Comparison of ENCODE assay signal across 17 mouse cellular contexts in the genomic region with DNA sequence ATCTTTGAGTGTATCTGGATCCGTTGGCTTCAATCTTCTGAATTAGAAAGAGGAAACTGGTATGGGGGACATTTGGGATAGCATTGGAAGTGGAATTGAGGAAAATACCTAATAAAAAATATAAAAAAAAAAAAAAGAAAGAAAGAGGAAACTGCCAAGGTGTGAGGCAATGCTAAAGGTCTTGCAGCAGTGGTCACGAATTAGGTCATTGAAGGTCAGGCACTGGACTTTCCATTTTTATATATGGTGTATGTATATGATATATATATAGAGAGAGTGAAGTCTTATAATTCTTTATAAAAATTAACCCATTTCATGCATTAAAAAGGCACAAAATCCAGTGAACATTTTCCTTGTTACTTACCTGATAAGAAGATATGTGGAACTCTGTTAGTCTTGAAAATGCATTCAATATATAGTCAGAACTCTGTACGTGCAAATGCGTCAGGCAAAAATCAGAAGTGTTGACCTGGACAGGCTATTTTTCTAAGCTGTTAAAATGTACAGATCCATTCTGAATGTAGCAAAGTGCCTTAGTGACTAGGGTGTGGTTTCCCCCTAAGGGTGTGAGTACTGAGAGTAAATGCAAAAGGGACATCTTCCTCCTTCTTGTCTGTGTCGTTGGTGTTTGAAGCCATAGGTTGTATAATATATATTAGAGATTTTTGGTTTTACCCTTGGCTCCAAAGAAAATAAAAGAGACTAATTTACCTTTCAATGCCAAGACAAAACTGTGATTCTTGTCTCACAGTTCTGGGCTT.
DNase-seq lines count a peak whose midpoint lies in the region; ATAC-seq and TF ChIP-seq lines count a peak whose summit lies in the region.
"Had no signal": no experiment of that assay in that cellular context is flagged by ENCODE, and none has a peak within 500 bp of the region (broad histone marks: within the 10 kb centered on the region; RNA-seq: fewer than 3 reads in every experiment).

No protein-coding gene starts in this region.

- ATAC-seq in hindbrain, embryonic 11.5 days (ENCODE audit: low FRiP score), result no peak
- no peak for ATAC-seq in hindbrain, postnatal 0 days
- ATAC-seq in midbrain, embryonic 14.5 days (ENCODE audit: low FRiP score, low TSS enrichment), result no peak
- no peak for ATAC-seq in midbrain, postnatal 0 days (ENCODE audit: low FRiP score)
- no peak for ATAC-seq in hindbrain, embryonic 12.5 days (ENCODE audit: low FRiP score)
- peak; percentile 62 for ATAC-seq in megakaryocyte progenitor cell, adult 5-6 weeks (replicated peaks; ENCODE audit: poor library complexity)

- no peak overlapping the region for H3K4me2 ChIP-seq in hindbrain, embryonic 11.5 days (replicated peaks; ENCODE audit: low read depth, low read length)
- no peak overlapping the region for H3K4me2 ChIP-seq in hindbrain, postnatal 0 days (ENCODE audit: low read depth, low read length)
- H3K4me2 ChIP-seq in midbrain, embryonic 14.5 days (ENCODE audit: low read length), result no peak overlapping the region
- H3K4me2 ChIP-seq in midbrain, postnatal 0 days (ENCODE audit: low read depth, low read length, poor library complexity, severe bottlenecking), result no peak overlapping the region
- H3K4me2 ChIP-seq in hindbrain, embryonic 12.5 days (replicated peaks), result no peak overlapping the region
- H3K4me2 ChIP-seq: heart, embryonic 11.5 days; heart, embryonic 15.5 days had no signal

- H3K4me3 ChIP-seq in hindbrain, embryonic 11.5 days (ENCODE audit: low read depth, low read length), result no peak overlapping the region
- no peak overlapping the region for H3K4me3 ChIP-seq in hindbrain, postnatal 0 days (ENCODE audit: low read length)
- no peak overlapping the region for H3K4me3 ChIP-seq in midbrain, embryonic 14.5 days (replicated peaks; ENCODE audit: low read depth, low read length)
- no peak overlapping the region for H3K4me3 ChIP-seq in midbrain, postnatal 0 days (ENCODE audit: low read depth, low read length)
- H3K4me3 ChIP-seq in hindbrain, embryonic 12.5 days, result no peak overlapping the region
- H3K4me3 ChIP-seq: embryonic facial prominence, embryonic 12.5 days; heart, adult 2 months; heart, embryonic 15.5 days had no signal

- no peaks in the 10 kb centered on the region for H3K36me3 ChIP-seq in hindbrain, embryonic 11.5 days (ENCODE audit: control insufficient read depth, insufficient read depth, low read length)
- H3K36me3 ChIP-seq in hindbrain, postnatal 0 days (ENCODE audit: insufficient read depth, low read length), result no peaks in the 10 kb centered on the region
- no peaks in the 10 kb centered on the region for H3K36me3 ChIP-seq in midbrain, embryonic 14.5 days (ENCODE audit: control insufficient read depth, insufficient read depth, low read length)
- H3K36me3 ChIP-seq in midbrain, postnatal 0 days (ENCODE audit: insufficient read depth, low read length), result no peaks in the 10 kb centered on the region
- H3K36me3 ChIP-seq in hindbrain, embryonic 12.5 days, result no peaks in the 10 kb centered on the region
- H3K36me3 ChIP-seq: embryonic facial prominence, embryonic 12.5 days; heart, embryonic 15.5 days had no signal

- no peaks in the 10 kb centered on the region for H3K27me3 ChIP-seq in hindbrain, embryonic 11.5 days (ENCODE audit: control insufficient read depth, insufficient read depth, low read length)
- H3K27me3 ChIP-seq in hindbrain, postnatal 0 days (ENCODE audit: insufficient read depth, low read length), result no peaks in the 10 kb centered on the region
- H3K27me3 ChIP-seq in midbrain, embryonic 14.5 days (ENCODE audit: control insufficient read depth, insufficient read depth, low read length), result no peaks in the 10 kb centered on the region
- no peaks in the 10 kb centered on the region for H3K27me3 ChIP-seq in midbrain, postnatal 0 days (ENCODE audit: insufficient read depth, low read length)
- H3K27me3 ChIP-seq in hindbrain, embryonic 12.5 days, result no peaks in the 10 kb centered on the region
- H3K27me3 ChIP-seq: embryonic facial prominence, embryonic 12.5 days; heart, embryonic 15.5 days had no signal

- 89% methylated on average over 5 of the region's 5 CpGs for WGBS in hindbrain, embryonic 11.5 days
- WGBS in hindbrain, postnatal 0 days, result 87% methylated on average over 5 of the region's 5 CpGs
- 78% methylated on average over 5 of the region's 5 CpGs for WGBS in midbrain, embryonic 14.5 days
- 81% methylated on average over 5 of the region's 5 CpGs for WGBS in midbrain, postnatal 0 days
- WGBS in hindbrain, embryonic 12.5 days, result 89% methylated on average over 5 of the region's 5 CpGs

- H3K9ac ChIP-seq in hindbrain, embryonic 11.5 days (ENCODE audit: low read depth, low read length), result no peak overlapping the region
- no peak overlapping the region for H3K9ac ChIP-seq in hindbrain, postnatal 0 days (replicated peaks; ENCODE audit: low read length)
- H3K9ac ChIP-seq in midbrain, embryonic 14.5 days (replicated peaks; ENCODE audit: low read length), result no peak overlapping the region
- H3K9ac ChIP-seq in midbrain, postnatal 0 days (replicated peaks; ENCODE audit: low read length, poor library complexity, severe bottlenecking), result no peak overlapping the region
- no peak overlapping the region for H3K9ac ChIP-seq in hindbrain, embryonic 12.5 days
- H3K9ac ChIP-seq: embryonic facial prominence, embryonic 12.5 days; heart, embryonic 15.5 days had no signal

- peak overlapping the region; percentile 80; the same call in 1 of the 2 replicates for H3K27ac ChIP-seq in hindbrain, embryonic 11.5 days (ENCODE audit: low read depth, low read length)
- H3K27ac ChIP-seq in hindbrain, postnatal 0 days, result no peak overlapping the region
- H3K27ac ChIP-seq in midbrain, embryonic 14.5 days (replicated peaks; ENCODE audit: low read depth, low read length), result peak overlapping the region; percentile 82; the same call in 1 of the 2 replicates
- H3K27ac ChIP-seq in midbrain, postnatal 0 days (ENCODE audit: low read depth, low read length), result no peak overlapping the region
- peak overlapping the region; percentile 76 for H3K27ac ChIP-seq in hindbrain, embryonic 12.5 days
- H3K27ac ChIP-seq: heart, adult 2 months; heart, embryonic 15.5 days had no signal

- no peak for TF ChIP-seq CTCF in hindbrain, postnatal 0 days (IDR thresholded peaks at IDR 0.05; ENCODE audit: low read depth)
- no peak for TF ChIP-seq CTCF in midbrain, postnatal 0 days (IDR thresholded peaks at IDR 0.05)

- no peaks in the 10 kb centered on the region for H3K4me1 ChIP-seq in hindbrain, embryonic 11.5 days (replicated peaks; ENCODE audit: control insufficient read depth, insufficient read depth, low read length)
- 0 out of 2 replicates have a peak, but pooled peaks cover 6% of the 10 kb centered on the region for H3K4me1 ChIP-seq in hindbrain, postnatal 0 days (ENCODE audit: insufficient read depth, low read length)
- peaks cover 15% of the 10 kb centered on the region; the same call in 1 of the 2 replicates for H3K4me1 ChIP-seq in midbrain, embryonic 14.5 days (ENCODE audit: control insufficient read depth, insufficient read depth, low read length)
- H3K4me1 ChIP-seq in midbrain, postnatal 0 days (ENCODE audit: insufficient read depth, low read length), result no peaks in the 10 kb centered on the region; the same call in 1 of the 2 replicates
- 0 out of 2 replicates have a peak, but pooled peaks cover 3% of the 10 kb centered on the region for H3K4me1 ChIP-seq in hindbrain, embryonic 12.5 days
- H3K4me1 ChIP-seq: embryonic facial prominence, embryonic 12.5 days; heart, embryonic 15.5 days had no signal

- no peaks in the 10 kb centered on the region for H3K9me3 ChIP-seq in hindbrain, embryonic 11.5 days (ENCODE audit: control insufficient read depth, low read length)
- H3K9me3 ChIP-seq in hindbrain, postnatal 0 days (ENCODE audit: low read length), result no peaks in the 10 kb centered on the region
- no peaks in the 10 kb centered on the region for H3K9me3 ChIP-seq in midbrain, embryonic 14.5 days (ENCODE audit: control insufficient read depth, low read length)
- no peaks in the 10 kb centered on the region for H3K9me3 ChIP-seq in midbrain, postnatal 0 days (ENCODE audit: low read length)
- H3K9me3 ChIP-seq in hindbrain, embryonic 12.5 days (replicated peaks), result no peaks in the 10 kb centered on the region
- H3K9me3 ChIP-seq: embryonic facial prominence, embryonic 12.5 days; heart, embryonic 15.5 days had no signal

- DNase-seq in hindbrain, embryonic 11.5 days (ENCODE audit: low spot score), result no peak
- DNase-seq in hindbrain, postnatal 0 days (ENCODE audit: low spot score), result no peak
- DNase-seq in midbrain, embryonic 14.5 days, result no peak
- no peak for DNase-seq in midbrain, postnatal 0 days (ENCODE audit: low spot score)
- no peak for DNase-seq in spleen, postnatal 10 days (ENCODE audit: low spot score in 2 of 2)
- no peak for DNase-seq in left cerebral cortex, adult 11 months (ENCODE audit: low spot score)
- DNase-seq: adrenal gland, adult 8-10 months; adrenal gland, postnatal 36 days; cerebellum, adult 8-10 months; gastrocnemius, postnatal 10 days; heart, adult 2 months; heart, postnatal 14 days had no signal

Comparison
In these comparisons a context has a peak if more than half of its experiments do, and no peak if none do; other contexts are left out.
1. H3K27ac ChIP-seq: peak in hindbrain, embryonic 11.5 days (single experiment), midbrain, embryonic 14.5 days (single experiment) and hindbrain, embryonic 12.5 days (single experiment); none in hindbrain, postnatal 0 days (single experiment) and midbrain, postnatal 0 days (single experiment).